Mouse (Mus musculus): Measurements from ENCODE around the gene Gm20388. TPM values are rescaled to one million over a fixed set of nuclear protein-coding genes. Genes with fewer than 3 reads are reported as not detected.

Gm20388 gene
- polyA plus RNA-seq, 1 experiment from 2014 or later: not detected

DNA sequence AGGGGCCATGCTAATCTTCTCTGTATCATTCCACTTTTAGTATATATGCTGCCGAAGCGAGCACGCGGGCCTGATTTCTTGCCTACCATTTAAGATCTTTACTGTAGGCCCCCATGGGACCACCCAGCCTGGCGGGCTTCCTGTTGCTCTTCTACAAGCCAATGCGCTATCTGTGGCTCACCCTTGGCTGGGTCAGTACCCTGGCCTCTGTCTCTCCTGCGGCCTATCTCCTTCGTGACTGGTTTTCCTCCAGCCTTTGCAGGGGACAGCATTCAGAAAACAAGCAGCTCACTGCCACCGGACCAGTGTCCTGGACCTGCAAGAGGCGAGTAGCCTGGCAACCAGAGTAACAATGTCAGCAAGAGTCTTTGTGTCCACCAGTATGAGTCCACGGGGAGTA lies 2610.0 kb downstream of the Gm20388 start:
- Histone ChIP-seq H3K4me2 (replicated peaks; ENCODE audit: low read depth) (no peak overlapping the region), H3K27ac (replicated peaks) (0 out of 2 replicates have a peak overlapping the region, but pooled peaks have one; percentile 61), H3K9me3 (ENCODE audit: control insufficient read depth, low read length) (no peaks in the 10 kb centered on the region), H3K9ac (ENCODE audit: low read length) (no peak overlapping the region), H3K4me1 (replicated peaks; ENCODE audit: control insufficient read depth, insufficient read depth) (peaks cover 20% of the 10 kb centered on the region), H3K36me3 (ENCODE audit: control insufficient read depth, insufficient read depth, low read length) (no peaks in the 10 kb centered on the region), H3K27me3 (ENCODE audit: control insufficient read depth, insufficient read depth, low read length) (no peaks in the 10 kb centered on the region), H3K4me3 (ENCODE audit: low read depth, low read length) (no peak overlapping the region)
- ATAC-seq (ENCODE audit: low FRiP score, low TSS enrichment) (no peak), DNase-seq (ENCODE audit: low spot score) (no peak)
- TF ChIP-seq EP300 (optimal IDR thresholded peaks at IDR 0.05): no peak
- TF ChIP-seq CTCF (IDR thresholded peaks at IDR 0.05; ENCODE audit: low read depth): no peak
- 74% methylated on average over 11 of the region's 11 CpGs for WGBS

DNA sequence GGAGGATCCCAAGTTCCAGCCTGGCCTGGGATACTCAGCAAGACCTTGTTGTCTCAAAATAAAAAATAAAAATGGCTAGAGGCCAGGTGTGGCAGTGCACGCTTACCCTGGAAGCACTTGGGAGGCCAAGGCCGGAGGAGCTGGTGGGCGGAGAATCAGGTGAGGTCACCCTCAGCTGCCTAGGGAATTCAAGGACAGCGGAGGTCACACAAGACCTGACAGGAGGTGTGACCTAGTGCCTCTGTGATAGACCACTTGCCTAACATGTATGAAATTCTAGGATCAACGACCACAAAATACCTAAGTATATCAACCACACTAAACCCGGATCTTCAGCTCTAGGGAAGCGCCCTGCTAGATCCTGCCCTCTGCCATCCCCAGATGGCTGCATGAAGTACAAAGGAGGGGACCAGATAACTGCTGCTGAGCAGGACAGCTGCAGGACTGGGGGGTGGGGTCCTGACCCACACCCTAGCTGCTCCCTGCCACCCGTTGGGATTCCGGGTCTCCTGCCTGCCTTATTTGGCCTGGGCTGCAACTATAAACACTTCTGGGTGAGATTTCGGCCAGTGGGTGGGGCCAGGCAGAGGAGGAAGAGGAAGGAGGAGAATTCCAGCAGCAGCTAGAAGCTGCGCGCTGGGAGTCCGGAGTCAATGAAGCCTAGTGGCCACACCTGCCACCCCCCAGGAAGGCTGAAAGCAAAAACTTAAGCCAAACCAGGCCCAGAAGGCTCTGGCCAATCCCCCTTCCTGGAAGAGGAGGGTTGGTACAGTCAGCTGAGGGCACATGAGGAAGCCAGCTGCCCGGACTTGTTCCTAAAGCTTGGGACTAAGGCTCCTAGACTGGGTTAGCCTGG lies 2612.4 kb downstream of the Gm20388 start:
- ATAC-seq (ENCODE audit: low FRiP score, low TSS enrichment): peak; percentile 73
- DNase-seq (ENCODE audit: low spot score): peak; percentile 71
- Histone ChIP-seq H3K4me2 (replicated peaks; ENCODE audit: low read depth) (peak overlapping the region; percentile 34), H3K27ac (replicated peaks) (peak overlapping the region; percentile 88), H3K4me1 (replicated peaks; ENCODE audit: control insufficient read depth, insufficient read depth) (peaks cover 18% of the 10 kb centered on the region), H3K27me3 (ENCODE audit: control insufficient read depth, insufficient read depth, low read length) (no peaks in the 10 kb centered on the region), H3K4me3 (ENCODE audit: low read depth, low read length) (no peak overlapping the region), H3K9ac (ENCODE audit: low read length) (peak overlapping the region; percentile 50), H3K36me3 (ENCODE audit: control insufficient read depth, insufficient read depth, low read length) (no peaks in the 10 kb centered on the region), H3K9me3 (ENCODE audit: control insufficient read depth, low read length) (no peaks in the 10 kb centered on the region)
- WGBS: 29% methylated on average over 14 of the region's 14 CpGs
- TF ChIP-seq EP300 (optimal IDR thresholded peaks at IDR 0.05) (no peak), CTCF (IDR thresholded peaks at IDR 0.05; ENCODE audit: low read depth) (no peak)

DNA sequence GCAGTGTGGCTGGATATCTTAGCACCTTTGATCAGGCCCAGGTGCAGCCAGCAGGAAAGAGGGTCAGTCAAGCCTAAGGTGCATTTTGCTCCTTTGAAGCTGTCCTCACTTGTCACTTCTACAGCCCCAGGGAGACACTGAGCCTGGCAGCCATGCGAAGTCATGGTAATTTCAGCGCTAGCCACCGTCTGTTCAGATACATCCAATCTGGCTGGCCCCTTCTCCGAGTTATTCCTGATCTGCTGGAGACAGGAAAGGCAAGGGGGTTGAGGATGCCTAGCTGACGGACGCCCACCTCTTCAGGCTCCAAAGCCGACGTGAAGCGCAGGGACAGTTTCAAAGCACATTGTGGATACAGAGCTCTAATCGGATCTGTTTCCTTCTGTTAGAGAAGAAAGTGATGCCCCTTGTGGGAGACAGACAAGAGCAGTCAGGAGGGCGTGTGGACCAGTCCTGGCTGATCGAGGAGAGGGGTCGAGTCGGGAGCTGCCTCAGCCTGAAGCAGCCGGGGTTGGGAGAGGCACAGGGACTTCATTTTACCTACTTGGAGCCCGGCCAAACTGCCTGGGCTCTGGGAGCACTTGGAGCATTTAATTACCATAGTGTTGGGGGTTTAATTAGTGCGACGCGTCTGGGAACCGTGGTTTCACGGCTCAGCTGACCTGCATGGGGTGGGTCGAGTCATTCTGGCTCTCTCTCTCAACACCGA lies 2613.2 kb downstream of the Gm20388 start:
- DNase-seq (ENCODE audit: low spot score) (no peak), ATAC-seq (ENCODE audit: low FRiP score, low TSS enrichment) (no peak)
- Histone ChIP-seq H3K27me3 (ENCODE audit: control insufficient read depth, insufficient read depth, low read length) (no peaks in the 10 kb centered on the region), H3K9ac (ENCODE audit: low read length) (peak overlapping the region; percentile 50), H3K9me3 (ENCODE audit: control insufficient read depth, low read length) (no peaks in the 10 kb centered on the region), H3K4me1 (replicated peaks; ENCODE audit: control insufficient read depth, insufficient read depth) (peaks cover 18% of the 10 kb centered on the region), H3K4me2 (replicated peaks; ENCODE audit: low read depth) (peak overlapping the region; percentile 34), H3K36me3 (ENCODE audit: control insufficient read depth, insufficient read depth, low read length) (no peaks in the 10 kb centered on the region), H3K4me3 (ENCODE audit: low read depth, low read length) (no peak overlapping the region), H3K27ac (replicated peaks) (peak overlapping the region; percentile 88)
- TF ChIP-seq CTCF (IDR thresholded peaks at IDR 0.05; ENCODE audit: low read depth): no peak
- TF ChIP-seq EP300 (optimal IDR thresholded peaks at IDR 0.05): no peak
- 18% methylated on average over 23 of the region's 23 CpGs for WGBS

DNA sequence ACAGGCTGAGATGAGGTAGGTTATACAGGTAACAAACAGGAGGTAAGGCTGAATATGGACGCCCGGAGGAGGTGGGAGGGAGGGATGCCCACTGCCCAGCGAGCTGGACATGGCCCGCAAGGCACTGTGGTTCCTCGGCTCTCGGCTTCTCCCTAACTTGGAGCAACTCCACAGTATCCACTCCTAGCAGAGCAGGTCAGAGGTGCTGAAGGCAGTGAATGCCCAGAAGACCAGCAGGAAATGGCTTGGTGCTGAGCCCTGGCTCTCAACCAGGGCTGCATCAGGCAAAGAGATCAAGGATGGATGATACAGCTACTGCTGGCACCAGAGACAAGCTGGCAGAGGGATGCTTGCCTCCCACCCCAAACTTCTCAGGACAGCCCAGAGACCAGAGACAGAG lies 2613.9 kb downstream of the Gm20388 start:
- Histone ChIP-seq H3K9ac (ENCODE audit: low read length) (no peak overlapping the region), H3K27me3 (ENCODE audit: control insufficient read depth, insufficient read depth, low read length) (no peaks in the 10 kb centered on the region), H3K27ac (replicated peaks) (peak overlapping the region; percentile 88), H3K4me2 (replicated peaks; ENCODE audit: low read depth) (peak overlapping the region; percentile 34; the same call in 1 of the 2 replicates), H3K4me3 (ENCODE audit: low read depth, low read length) (no peak overlapping the region), H3K4me1 (replicated peaks; ENCODE audit: control insufficient read depth, insufficient read depth) (peaks cover 18% of the 10 kb centered on the region), H3K9me3 (ENCODE audit: control insufficient read depth, low read length) (no peaks in the 10 kb centered on the region), H3K36me3 (ENCODE audit: control insufficient read depth, insufficient read depth, low read length) (no peaks in the 10 kb centered on the region)
- TF ChIP-seq CTCF (IDR thresholded peaks at IDR 0.05; ENCODE audit: low read depth) (no peak), EP300 (optimal IDR thresholded peaks at IDR 0.05) (no peak)
- WGBS: 75% methylated on average over 6 of the region's 6 CpGs
- DNase-seq (ENCODE audit: low spot score) (no peak), ATAC-seq (ENCODE audit: low FRiP score, low TSS enrichment) (no peak)

DNA sequence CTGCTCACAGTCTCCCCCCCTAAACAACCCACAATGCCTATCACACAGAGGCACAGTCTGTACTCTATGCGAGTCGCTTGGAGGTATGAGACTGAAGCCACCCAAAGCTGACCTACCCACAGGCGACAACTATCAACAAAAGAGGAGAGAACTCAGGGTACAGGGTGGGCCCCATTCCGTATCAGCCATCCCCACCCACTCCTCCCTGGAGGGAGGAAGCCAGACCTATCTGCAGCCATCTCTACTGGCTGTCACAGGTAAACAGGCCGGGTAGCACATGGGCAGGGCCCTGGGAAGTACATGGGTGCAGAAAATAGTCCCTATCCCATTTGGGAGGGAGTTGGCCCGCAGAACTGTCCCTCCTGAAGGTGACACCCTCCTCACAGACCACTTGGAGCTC lies 2614.4 kb downstream of the Gm20388 start:
- peaks cover 18% of the 10 kb centered on the region for H3K4me1 ChIP-seq (replicated peaks; ENCODE audit: control insufficient read depth, insufficient read depth)

More for the DNA sequence above, 2614.4 kb downstream of the Gm20388 start:
- no peaks in the 10 kb centered on the region for H3K36me3 ChIP-seq (ENCODE audit: control insufficient read depth, insufficient read depth, low read length)
- whole genome bisulfite sequencing: 49% methylated on average over 6 of the region's 6 CpGs
- H3K27ac ChIP-seq (replicated peaks): peak overlapping the region; percentile 35
- H3K9me3 ChIP-seq (ENCODE audit: control insufficient read depth, low read length): no peaks in the 10 kb centered on the region
- DNase-seq (ENCODE audit: low spot score) (no peak), ATAC-seq (ENCODE audit: low FRiP score, low TSS enrichment) (no peak)
- no peak overlapping the region for H3K4me3 ChIP-seq (ENCODE audit: low read depth, low read length)
- no peak overlapping the region for H3K4me2 ChIP-seq (replicated peaks; ENCODE audit: low read depth)
- no peaks in the 10 kb centered on the region for H3K27me3 ChIP-seq (ENCODE audit: control insufficient read depth, insufficient read depth, low read length)
- TF ChIP-seq EP300 (optimal IDR thresholded peaks at IDR 0.05): no peak
- no peak for TF ChIP-seq CTCF (IDR thresholded peaks at IDR 0.05; ENCODE audit: low read depth)
- H3K9ac ChIP-seq (ENCODE audit: low read length): no peak overlapping the region
